ENCODE assay signal across 8 mouse cellular contexts in genomic region chr7:84594087-84594916, GRCm38 (mm10). TPM values are rescaled to one million over a fixed set of nuclear protein-coding genes. Genes with fewer than 3 reads are reported as not detected.
DNase-seq lines count a peak whose midpoint lies in the region; ATAC-seq and TF ChIP-seq lines count a peak whose summit lies in the region.

No protein-coding gene starts in this region.

- no peaks in the 10 kb centered on the region; the same call in 1 of the 2 replicates for H3K4me1 ChIP-seq in kidney, adult 2 months (ENCODE audit: control insufficient read depth, insufficient read depth, low read length)
- H3K4me1 ChIP-seq in liver, postnatal 0 days (ENCODE audit: insufficient read depth): no peaks in the 10 kb centered on the region
- H3K4me1 ChIP-seq in neural tube, embryonic 14.5 days (ENCODE audit: control insufficient read depth, insufficient read depth, low read length): no peaks in the 10 kb centered on the region

- H3K27ac ChIP-seq in kidney, adult 2 months (ENCODE audit: insufficient read depth, low read depth, low read length): no peak overlapping the region
- no peak overlapping the region for H3K27ac ChIP-seq in liver, postnatal 0 days (ENCODE audit: low read depth)
- H3K27ac ChIP-seq in neural tube, embryonic 14.5 days (ENCODE audit: low read depth, low read length): no peak overlapping the region

- peak; percentile 57 for ATAC-seq in liver, postnatal 0 days
- peak; percentile 76 for ATAC-seq in neural tube, embryonic 14.5 days (ENCODE audit: low read depth)

- peak; percentile 52 for TF ChIP-seq CTCF in kidney, adult 2 months (conservative IDR thresholded peaks at IDR 0.05; ENCODE audit: insufficient read depth, insufficient read length, low read depth, low read length)
- peak; percentile 93 for TF ChIP-seq CTCF in liver, postnatal 0 days (IDR thresholded peaks at IDR 0.05; ENCODE audit: low read depth)

- H3K9me3 ChIP-seq in liver, postnatal 0 days (ENCODE audit: low read length): no peaks in the 10 kb centered on the region
- H3K9me3 ChIP-seq in neural tube, embryonic 14.5 days (ENCODE audit: control insufficient read depth, low read length): no peaks in the 10 kb centered on the region

- no peaks in the 10 kb centered on the region; the same call in 1 of the 2 replicates for H3K36me3 ChIP-seq in kidney, adult 2 months (ENCODE audit: control insufficient read depth, insufficient read depth, low read length)
- H3K36me3 ChIP-seq in liver, postnatal 0 days (replicated peaks; ENCODE audit: insufficient read depth, low read length): 0 out of 2 replicates have a peak, but pooled peaks cover 29% of the 10 kb centered on the region
- no peaks in the 10 kb centered on the region for H3K36me3 ChIP-seq in neural tube, embryonic 14.5 days (ENCODE audit: control insufficient read depth, insufficient read depth, low read length)

- TF ChIP-seq POLR2A in kidney, adult 2 months (IDR thresholded peaks at IDR 0.05; ENCODE audit: low read depth, low read length): no peak

- H3K4me2 ChIP-seq in liver, postnatal 0 days (ENCODE audit: low read depth, low read length): no peak overlapping the region
- H3K4me2 ChIP-seq in neural tube, embryonic 14.5 days (ENCODE audit: low read depth, low read length): no peak overlapping the region

- H3K9ac ChIP-seq in liver, postnatal 0 days (replicated peaks): no peak overlapping the region
- no peak overlapping the region for H3K9ac ChIP-seq in neural tube, embryonic 14.5 days (replicated peaks; ENCODE audit: low read depth, low read length)

- peak; percentile 28 for DNase-seq in right cerebral cortex, adult 18-20 months
- DNase-seq in right cerebral cortex, postnatal 25 days: no peak
- peak; percentile 66 to 74 for DNase-seq in cerebellum, postnatal 14 days
- peak; percentile 15 to 26 for DNase-seq in heart, adult 9 months (ENCODE audit: low spot score in 2 of 2)
- DNase-seq in kidney, adult 2 months: peak; percentile 67
- peak; percentile 50 for DNase-seq in liver, postnatal 0 days
- no peak for DNase-seq in ovary, adult 18-20 months (ENCODE audit: low spot score)

- WGBS in kidney, adult 2 months: 33% methylated on average over 8 of the region's 8 CpGs
- 45% methylated on average over 8 of the region's 8 CpGs for WGBS in liver, postnatal 0 days (ENCODE audit: insufficient replicate concordance)
- WGBS in neural tube, embryonic 14.5 days: 43% methylated on average over 8 of the region's 8 CpGs

- no peaks in the 10 kb centered on the region for H3K27me3 ChIP-seq in kidney, adult 2 months (replicated peaks; ENCODE audit: control insufficient read depth, insufficient read depth, low read length)
- H3K27me3 ChIP-seq in liver, postnatal 0 days (ENCODE audit: insufficient read depth, low read length): no peaks in the 10 kb centered on the region
- no peaks in the 10 kb centered on the region for H3K27me3 ChIP-seq in neural tube, embryonic 14.5 days (ENCODE audit: control insufficient read depth, insufficient read depth, low read length)

- TF ChIP-seq EP300 in liver, postnatal 0 days (IDR thresholded peaks at IDR 0.05; ENCODE audit: low read depth): no peak

- no peak overlapping the region for H3K4me3 ChIP-seq in kidney, adult 2 months (ENCODE audit: insufficient read depth, low read depth, low read length)
- H3K4me3 ChIP-seq in liver, postnatal 0 days (ENCODE audit: low read depth, low read length): no peak overlapping the region
- H3K4me3 ChIP-seq in neural tube, embryonic 14.5 days (ENCODE audit: low read depth, low read length): no peak overlapping the region

RNA-seq across cellular contexts. Expression of gene Fah, which starts 12.2 kb away (rescaled TPM):
- polyA plus RNA-seq in kidney, adult 2 months (2012; rRNA removed): 850 and 987 TPM in 2 replicates
- 265 and 296 TPM in 2 replicates for polyA plus RNA-seq in liver, postnatal 0 days (2015; fragmentation: Nextera tagmentation; extraction: Ambion mirVana)
- polyA plus RNA-seq in neural tube, embryonic 14.5 days (2014; fragmentation: Nextera tagmentation; extraction: Ambion mirVana): 10.0 and 10.7 TPM in 2 replicates

Comparison
In these comparisons a context has a peak if more than half of its experiments do, and no peak if none do; other contexts are left out.
1. DNase-seq: peak in right cerebral cortex, adult 18-20 months (single experiment), cerebellum, postnatal 14 days (2 of 2), heart, adult 9 months (2 of 2), kidney, adult 2 months (single experiment) and liver, postnatal 0 days (single experiment); none in right cerebral cortex, postnatal 25 days (single experiment) and ovary, adult 18-20 months (single experiment).
2. RNA of gene Fah, which starts 12.2 kb away (polyA plus RNA-seq): 850 to 987 TPM in kidney, adult 2 months and 265 to 296 TPM in liver, postnatal 0 days; 10.0 to 10.7 TPM in neural tube, embryonic 14.5 days; every median in the first group is over 10 times any median in the second.